Mouse (Mus musculus) neural tube, embryonic 13.5 days (tissue): ENCODE measurements around the gene Ifitm2. TPM values are rescaled to one million over a fixed set of nuclear protein-coding genes. Genes with fewer than 3 reads are reported as not detected.

Experiments used
- ATAC-seq: fragments of 200-750 bp; cut with Nextera tagmentation; 2 replicates; pipeline ENCODE4 v1.8.0; 2017; ENCODE audit warnings: low read depth, mild to moderate bottlenecking, moderate TSS enrichment, moderate library complexity
- H3K27ac ChIP-seq: fragments of 300-500 bp; sonication (generic); replicated peaks from 2 replicates; pipeline ENCODE4 v1.5.1; 2015; ENCODE audit warnings: moderate library complexity, mild to moderate bottlenecking, inconsistent platforms
- H3K27me3 ChIP-seq: fragments of 300-500 bp; sonication (generic); 2 replicates; pipeline ENCODE4 v1.6.1; 2015; ENCODE audit warnings: mild to moderate bottlenecking, inconsistent platforms
- H3K36me3 ChIP-seq: fragments of 300-500 bp; sonication (generic); 2 replicates; pipeline ENCODE4 v1.6.1; 2015; ENCODE audit warnings: mild to moderate bottlenecking, inconsistent platforms
- H3K4me1 ChIP-seq: fragments of 300-500 bp; sonication (generic); replicated peaks from 2 replicates; pipeline ENCODE4 v1.6.1; 2015; ENCODE audit warnings: inconsistent platforms
- H3K4me2 ChIP-seq: fragments of 300-500 bp; sonication (generic); 2 replicates; pipeline ENCODE4 v1.6.1; 2015; ENCODE audit warnings: inconsistent platforms, mild to moderate bottlenecking, moderate library complexity
- H3K4me3 ChIP-seq: fragments of 300-500 bp; sonication (generic); 2 replicates; pipeline ENCODE4 v1.5.1; 2015; ENCODE audit warnings: mild to moderate bottlenecking, inconsistent platforms
- H3K9ac ChIP-seq: fragments of 300-500 bp; sonication (generic); 2 replicates; pipeline ENCODE4 v1.6.1; 2015; ENCODE audit warnings: moderate library complexity, mild to moderate bottlenecking, inconsistent platforms
- H3K9me3 ChIP-seq: fragments of 300-500 bp; sonication (generic); 2 replicates; pipeline ENCODE4 v1.6.1; 2016; ENCODE audit warnings: inconsistent platforms
- WGBS: fragments of 180-500 bp; shearing (Covaris S2); methylation state at CpG from one replicate; pipeline ENCODE4 v1.1.7; 2015; 5-methylcytosine and 5-hydroxymethylcytosine counted together
- polyA plus RNA-seq: library from polyadenylated mRNA; unstranded; fragments of >200 nt; fragmentation: Nextera tagmentation; extraction: Ambion mirVana; gene quantifications from 2 replicates; pipeline ENCODE4 v1.2.1, GENCODE M21; 2015

Ifitm2 gene
- polyA plus RNA-seq, 1 experiment from 2014 or later, result 271 TPM

DNA sequence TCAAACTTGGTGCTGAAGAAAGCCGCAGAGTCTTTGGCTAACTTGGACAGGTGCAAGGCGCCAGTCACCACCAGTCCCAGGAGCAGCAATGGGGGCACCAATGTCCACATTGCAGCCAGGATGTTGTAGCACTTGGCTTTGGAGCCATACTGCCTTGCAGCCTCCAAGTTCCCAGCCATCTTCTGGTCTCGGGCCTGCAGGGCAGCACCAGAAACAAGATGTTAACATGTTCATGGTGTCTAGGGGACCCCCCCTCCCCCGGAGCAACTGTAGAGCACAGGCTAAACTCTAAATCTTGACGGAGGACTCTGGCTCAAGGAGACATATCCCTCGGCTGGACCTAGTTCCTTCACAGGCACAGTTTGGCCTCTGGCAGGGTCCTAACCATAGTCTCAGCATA is 6.5 kb downstream of the Ifitm2 start:
- H3K27ac ChIP-seq, result no peak overlapping the region
- no peak overlapping the region for H3K9ac ChIP-seq
- no peak for ATAC-seq
- H3K4me2 ChIP-seq, result no peak overlapping the region
- 90% methylated on average over 6 of the region's 6 CpGs for WGBS
- peaks cover 25% of the 10 kb centered on the region for H3K4me1 ChIP-seq
- H3K36me3 ChIP-seq, result no peaks in the 10 kb centered on the region
- no peaks in the 10 kb centered on the region for H3K9me3 ChIP-seq
- H3K4me3 ChIP-seq, result no peak overlapping the region
- H3K27me3 ChIP-seq, result no peaks in the 10 kb centered on the region

DNA sequence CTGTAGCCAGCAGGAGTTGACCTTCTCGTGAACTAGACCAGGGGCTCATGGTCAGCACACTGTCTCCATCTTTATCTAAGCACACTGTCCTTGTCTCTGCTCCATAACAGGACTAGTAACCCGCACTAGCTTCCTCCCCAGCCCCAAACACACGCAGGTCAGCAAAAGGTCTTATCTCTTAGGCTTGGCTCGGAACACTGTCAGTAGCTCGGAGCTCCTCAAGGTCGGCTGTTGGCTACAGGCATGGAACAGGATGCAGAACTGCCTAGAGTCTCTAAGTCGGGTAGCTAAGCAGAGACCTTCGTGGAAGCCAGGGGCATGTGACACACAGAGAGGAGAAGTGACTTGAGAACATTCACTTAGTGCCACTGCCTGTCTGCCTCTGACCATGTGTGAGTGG is 7.6 kb downstream of the Ifitm2 start:
- no peaks in the 10 kb centered on the region for H3K9me3 ChIP-seq
- no peak overlapping the region for H3K4me3 ChIP-seq
- H3K9ac ChIP-seq, result no peak overlapping the region
- H3K36me3 ChIP-seq, result no peaks in the 10 kb centered on the region
- H3K4me1 ChIP-seq, result peaks cover 18% of the 10 kb centered on the region
- ATAC-seq, result no peak
- no peaks in the 10 kb centered on the region for H3K27me3 ChIP-seq
- H3K27ac ChIP-seq, result no peak overlapping the region
- 94% methylated on average over 8 of the region's 8 CpGs for WGBS
- H3K4me2 ChIP-seq, result no peak overlapping the region

DNA sequence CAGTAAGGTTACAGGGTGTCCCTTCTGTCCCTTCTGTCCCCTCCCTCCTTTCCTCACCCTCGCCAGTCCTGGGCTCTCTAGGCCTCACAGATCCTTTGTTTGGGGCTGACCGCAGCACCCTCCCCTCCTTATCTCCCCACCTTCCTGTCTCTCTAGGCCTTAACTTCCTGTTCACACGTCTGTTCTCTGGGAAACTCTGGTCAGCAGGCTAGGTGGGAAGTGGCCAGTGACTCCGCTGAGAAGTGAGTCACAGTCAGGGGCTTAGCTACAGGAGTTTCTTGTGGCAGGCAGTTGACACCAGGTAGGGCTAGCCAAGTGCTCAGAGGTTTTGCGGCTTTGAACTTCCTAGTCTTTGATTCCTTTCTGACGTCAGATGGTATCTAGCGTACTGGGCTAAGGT is 8.8 kb downstream of the Ifitm2 start:
- Histone ChIP-seq H3K27me3 (0 out of 2 replicates have a peak, but pooled peaks cover 4% of the 10 kb centered on the region), H3K27ac (no peak overlapping the region), H3K4me1 (peaks cover 24% of the 10 kb centered on the region), H3K4me3 (no peak overlapping the region), H3K9me3 (no peaks in the 10 kb centered on the region), H3K4me2 (no peak overlapping the region), H3K9ac (no peak overlapping the region), H3K36me3 (no peaks in the 10 kb centered on the region)
- ATAC-seq, result no peak
- 72% methylated on average over 7 of the region's 7 CpGs for WGBS

DNA sequence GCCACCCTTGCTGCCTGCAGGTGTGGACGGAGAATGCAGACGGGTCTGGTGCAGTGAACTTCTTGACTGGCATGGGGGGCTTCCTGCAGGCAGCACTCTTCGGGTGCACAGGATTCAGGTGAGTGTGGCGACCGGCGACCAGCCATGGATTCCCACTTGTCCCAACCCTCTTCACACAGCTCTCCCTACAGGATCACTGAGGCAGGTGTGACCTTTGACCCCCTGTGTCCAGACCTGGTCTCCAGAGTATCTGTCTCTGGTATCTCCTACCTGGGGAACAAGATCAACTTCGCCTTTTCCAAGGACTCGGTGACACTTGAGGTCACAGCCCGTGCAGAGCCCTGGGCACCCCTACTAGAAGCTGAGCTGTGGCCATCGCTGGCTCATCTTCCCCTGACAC is 9.5 kb downstream of the Ifitm2 start:
- no peak overlapping the region for H3K9ac ChIP-seq
- no peak overlapping the region for H3K4me2 ChIP-seq
- ATAC-seq, result no peak
- peaks cover 26% of the 10 kb centered on the region for H3K4me1 ChIP-seq
- 0 out of 2 replicates have a peak, but pooled peaks cover 4% of the 10 kb centered on the region for H3K27me3 ChIP-seq
- H3K27ac ChIP-seq, result no peak overlapping the region
- H3K9me3 ChIP-seq, result no peaks in the 10 kb centered on the region
- H3K4me3 ChIP-seq, result no peak overlapping the region
- 94% methylated on average over 10 of the region's 10 CpGs for WGBS
- H3K36me3 ChIP-seq, result no peaks in the 10 kb centered on the region

DNA sequence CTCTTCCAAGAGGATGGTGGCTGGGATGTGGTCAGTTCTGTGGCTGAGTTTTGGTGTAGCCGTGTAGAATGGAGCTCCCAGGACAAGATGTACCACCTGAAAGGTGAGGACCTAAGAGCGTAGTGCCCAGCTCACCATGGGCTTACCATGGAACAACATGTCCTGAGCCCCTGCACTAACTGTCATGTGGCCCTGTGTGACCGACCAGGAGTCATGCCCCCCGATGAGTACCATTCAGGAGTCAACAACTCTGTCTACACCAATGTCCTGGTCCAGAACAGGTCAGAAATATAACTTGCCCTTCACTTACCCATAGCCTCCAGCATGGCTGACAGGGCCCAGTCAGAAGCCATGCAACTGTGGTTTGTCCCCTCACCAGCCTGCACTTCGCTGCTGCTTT is 10.5 kb downstream of the Ifitm2 start:
- H3K27ac ChIP-seq, result no peak overlapping the region
- WGBS, result 94% methylated on average over 5 of the region's 5 CpGs
- peaks cover 20% of the 10 kb centered on the region for H3K4me1 ChIP-seq
- no peaks in the 10 kb centered on the region for H3K36me3 ChIP-seq
- H3K4me2 ChIP-seq, result no peak overlapping the region
- no peaks in the 10 kb centered on the region for H3K9me3 ChIP-seq
- no peak overlapping the region for H3K9ac ChIP-seq
- H3K4me3 ChIP-seq, result no peak overlapping the region
- no peak for ATAC-seq
- 0 out of 2 replicates have a peak, but pooled peaks cover 4% of the 10 kb centered on the region for H3K27me3 ChIP-seq

DNA sequence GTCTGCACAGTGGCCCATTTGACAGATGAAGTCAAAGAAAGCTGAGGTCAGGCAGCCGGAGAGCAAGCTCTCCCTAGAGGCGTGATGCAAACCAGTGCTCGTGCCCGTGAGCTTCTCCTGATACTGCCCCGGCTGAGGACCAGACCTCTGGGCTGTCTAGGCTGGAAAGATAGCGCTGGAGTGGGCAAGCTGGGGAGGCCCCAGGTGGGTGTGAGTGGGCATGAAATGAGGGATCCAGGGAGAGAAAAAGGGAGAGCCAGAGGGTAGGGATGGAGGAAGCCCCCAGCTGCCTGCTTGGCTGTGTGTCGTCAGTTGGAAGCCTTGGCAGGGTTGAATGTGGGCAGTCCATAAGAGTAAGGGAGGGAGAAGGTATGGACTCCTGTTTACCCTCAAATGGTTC is 11.6 kb downstream of the Ifitm2 start:
- H3K27me3 ChIP-seq, result 0 out of 2 replicates have a peak, but pooled peaks cover 4% of the 10 kb centered on the region
- H3K4me1 ChIP-seq, result peaks cover 28% of the 10 kb centered on the region
- no peak overlapping the region for H3K9ac ChIP-seq
- no peak overlapping the region for H3K4me2 ChIP-seq
- no peak for ATAC-seq
- WGBS, result 89% methylated on average over 7 of the region's 7 CpGs
- no peaks in the 10 kb centered on the region for H3K36me3 ChIP-seq
- H3K27ac ChIP-seq, result no peak overlapping the region
- H3K4me3 ChIP-seq, result no peak overlapping the region
- no peaks in the 10 kb centered on the region for H3K9me3 ChIP-seq

DNA sequence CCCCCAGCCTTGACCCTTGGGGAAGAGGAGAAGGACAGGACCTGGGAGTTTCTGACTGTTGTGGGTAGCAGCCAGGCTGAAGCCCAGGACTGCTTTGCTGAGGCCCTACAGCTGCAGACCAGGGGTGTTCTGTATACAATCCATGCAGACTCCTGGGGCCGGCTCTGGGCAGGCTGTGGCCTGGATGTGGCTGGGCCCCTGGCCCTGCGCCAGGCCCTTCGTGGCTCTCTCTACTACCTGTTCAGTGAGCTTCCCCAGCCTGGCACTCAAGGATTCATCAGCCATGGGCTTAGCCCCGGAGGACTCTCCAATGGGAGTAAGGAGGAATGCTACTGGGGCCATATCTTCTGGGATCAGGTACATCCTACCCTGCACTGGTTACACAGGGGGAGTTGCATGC is 12.4 kb downstream of the Ifitm2 start:
- H3K9me3 ChIP-seq, result no peaks in the 10 kb centered on the region
- H3K36me3 ChIP-seq, result no peaks in the 10 kb centered on the region
- H3K9ac ChIP-seq, result no peak overlapping the region
- 0 out of 2 replicates have a peak, but pooled peaks cover 4% of the 10 kb centered on the region for H3K27me3 ChIP-seq
- no peak for ATAC-seq
- WGBS, result 90% methylated on average over 4 of the region's 4 CpGs
- peaks cover 30% of the 10 kb centered on the region for H3K4me1 ChIP-seq
- H3K4me2 ChIP-seq, result no peak overlapping the region
- H3K27ac ChIP-seq, result no peak overlapping the region
- no peak overlapping the region for H3K4me3 ChIP-seq

DNA sequence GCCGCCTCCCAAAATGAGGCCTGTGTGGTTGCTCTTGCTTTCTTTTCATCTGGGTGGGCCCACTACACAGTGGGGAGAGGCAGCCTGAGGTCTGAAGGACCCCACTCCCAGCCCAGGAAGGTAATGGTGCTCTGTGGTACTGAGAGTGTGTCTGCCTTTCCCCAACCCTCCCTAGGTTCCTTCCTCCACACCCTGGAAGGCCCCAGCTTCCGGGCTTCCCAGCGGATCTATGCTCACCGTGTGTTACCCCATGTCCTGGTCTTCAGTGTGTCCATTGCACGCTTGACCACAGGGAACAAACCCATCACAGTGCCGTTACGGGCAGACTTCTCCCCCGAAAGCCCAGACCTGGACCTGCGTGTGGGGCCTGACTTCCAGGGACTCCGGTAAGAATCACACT is 13.0 kb downstream of the Ifitm2 start:
- Histone ChIP-seq H3K36me3 (no peaks in the 10 kb centered on the region), H3K27me3 (0 out of 2 replicates have a peak, but pooled peaks cover 4% of the 10 kb centered on the region), H3K4me1 (peaks cover 30% of the 10 kb centered on the region), H3K9ac (no peak overlapping the region), H3K27ac (no peak overlapping the region), H3K9me3 (no peaks in the 10 kb centered on the region), H3K4me3 (no peak overlapping the region), H3K4me2 (peak overlapping the region; percentile 54; the same call in 1 of the 2 replicates)
- WGBS, result 92% methylated on average over 10 of the region's 10 CpGs
- ATAC-seq, result no peak

DNA sequence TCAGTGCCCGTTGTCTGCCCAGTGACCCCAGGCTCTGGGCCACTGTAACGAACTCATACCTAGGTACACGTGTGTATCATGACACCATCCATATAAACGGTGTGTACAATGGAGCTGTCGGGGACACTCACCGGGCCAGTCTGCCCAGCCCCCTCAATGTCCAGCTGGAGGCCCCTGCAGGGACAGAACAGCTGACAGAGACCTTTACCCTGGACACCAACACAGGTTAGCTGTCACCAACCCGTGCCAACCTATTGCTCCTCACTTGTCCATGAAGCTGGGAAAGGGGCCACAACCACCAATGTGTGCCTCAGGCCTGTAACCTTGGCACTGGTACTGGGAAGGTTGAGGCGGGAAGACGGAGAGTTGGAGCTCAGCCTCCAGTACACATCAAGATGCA is 13.4 kb downstream of the Ifitm2 start:
- Histone ChIP-seq H3K27me3 (0 out of 2 replicates have a peak, but pooled peaks cover 4% of the 10 kb centered on the region), H3K4me3 (peak overlapping the region; percentile 40), H3K4me2 (peak overlapping the region; percentile 54), H3K36me3 (no peaks in the 10 kb centered on the region), H3K27ac (no peak overlapping the region; the same call in 1 of the 2 replicates), H3K9me3 (no peaks in the 10 kb centered on the region), H3K4me1 (peaks cover 30% of the 10 kb centered on the region), H3K9ac (peak overlapping the region; percentile 71)
- ATAC-seq, result no peak
- WGBS, result 62% methylated on average over 9 of the region's 9 CpGs

DNA sequence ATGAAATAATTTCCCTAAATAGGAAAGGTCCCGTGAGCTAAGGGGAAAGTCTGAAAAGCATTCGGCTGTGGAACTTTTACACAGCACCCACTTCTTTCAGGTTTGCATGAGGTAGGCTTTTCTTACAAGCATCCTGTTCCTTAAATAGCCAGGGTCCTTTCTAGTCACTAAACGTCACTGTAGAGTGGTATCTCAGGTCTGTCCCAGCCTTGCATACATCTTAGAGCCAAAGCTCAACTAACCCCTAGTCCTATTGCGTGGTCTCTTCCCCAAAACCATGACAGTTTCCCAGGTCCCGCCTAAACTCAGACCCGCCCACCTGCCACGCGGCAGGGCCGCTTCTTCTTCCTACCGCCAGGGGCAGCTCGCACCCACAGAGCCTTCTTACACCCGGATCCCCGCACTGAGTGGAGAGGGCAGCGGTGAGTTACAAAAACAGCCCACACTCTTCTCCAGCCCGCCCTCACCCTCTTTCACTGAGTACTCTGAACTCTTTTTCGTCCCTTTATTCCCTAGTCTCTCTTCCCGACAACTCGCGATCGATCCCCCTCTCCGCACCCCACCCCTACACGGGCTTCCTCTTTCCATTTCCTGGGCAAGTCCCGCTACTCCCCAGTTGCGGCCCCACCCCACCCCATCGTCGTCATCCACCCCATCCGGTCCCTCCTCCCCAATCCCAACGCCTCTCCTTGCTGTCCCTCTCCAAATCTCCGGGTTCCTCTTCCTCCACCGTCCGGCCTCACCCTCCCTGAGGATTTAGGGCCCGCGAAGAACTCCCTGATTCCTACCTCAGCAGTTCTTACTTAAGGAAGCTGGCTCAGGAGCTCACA is 14.3 kb downstream of the Ifitm2 start, which contains the start of gene Pgghg:
Pgghg (plus strand) TSS at position 170 of the 830 bp plus-strand sequence.
- H3K9me3 ChIP-seq, result no peaks in the 10 kb centered on the region
- ATAC-seq, result peak; percentile 80
- H3K27me3 ChIP-seq, result 0 out of 2 replicates have a peak, but pooled peaks cover 8% of the 10 kb centered on the region
- peaks cover 30% of the 10 kb centered on the region for H3K4me1 ChIP-seq
- H3K4me3 ChIP-seq, result peak within 1 kb of the TSS; percentile 40
- H3K36me3 ChIP-seq, result no peaks in the 10 kb centered on the region
- peak within 1 kb of the TSS; percentile 54 for H3K4me2 ChIP-seq
- peak within 1 kb of the TSS; percentile 67 for H3K27ac ChIP-seq
- peak within 1 kb of the TSS; percentile 71 for H3K9ac ChIP-seq
- WGBS, result 4% methylated on average over 33 of the region's 33 CpGs

DNA sequence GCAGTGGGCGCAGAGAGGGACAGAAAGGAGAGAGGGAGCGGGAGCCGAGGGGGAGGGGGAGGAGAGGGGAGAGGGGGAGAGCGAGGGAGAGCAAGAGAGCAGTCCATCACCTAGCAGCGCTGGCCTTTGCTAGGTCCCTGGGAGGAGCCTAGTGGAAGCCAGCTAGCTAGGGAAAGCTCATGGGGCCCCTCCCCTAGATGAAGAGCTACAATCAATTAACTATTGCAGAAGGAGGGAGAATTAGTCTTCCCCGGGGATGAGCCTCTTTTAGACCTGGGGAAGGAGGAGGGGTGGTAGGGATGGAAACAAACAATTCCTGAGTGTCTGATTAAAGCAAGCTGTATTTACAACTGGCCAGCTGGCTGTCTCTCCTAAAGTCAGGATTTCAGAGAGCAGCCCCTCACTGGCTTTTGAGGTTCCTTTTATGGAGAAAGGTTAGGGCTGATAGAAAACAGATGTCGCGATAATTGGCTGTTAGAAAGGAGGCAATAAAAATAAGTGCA is 16.1 kb downstream of the Ifitm2 start:
- Histone ChIP-seq H3K9ac (peak overlapping the region; percentile 17; the same call in 1 of the 2 replicates), H3K4me3 (no peak overlapping the region), H3K4me1 (peaks cover 30% of the 10 kb centered on the region), H3K9me3 (no peaks in the 10 kb centered on the region), H3K36me3 (no peaks in the 10 kb centered on the region), H3K27ac (peak overlapping the region; percentile 42), H3K27me3 (0 out of 2 replicates have a peak, but pooled peaks cover 11% of the 10 kb centered on the region), H3K4me2 (peak overlapping the region; percentile 24)
- 1% methylated on average over 8 of the region's 8 CpGs for WGBS
- peak; percentile 60 for ATAC-seq

DNA sequence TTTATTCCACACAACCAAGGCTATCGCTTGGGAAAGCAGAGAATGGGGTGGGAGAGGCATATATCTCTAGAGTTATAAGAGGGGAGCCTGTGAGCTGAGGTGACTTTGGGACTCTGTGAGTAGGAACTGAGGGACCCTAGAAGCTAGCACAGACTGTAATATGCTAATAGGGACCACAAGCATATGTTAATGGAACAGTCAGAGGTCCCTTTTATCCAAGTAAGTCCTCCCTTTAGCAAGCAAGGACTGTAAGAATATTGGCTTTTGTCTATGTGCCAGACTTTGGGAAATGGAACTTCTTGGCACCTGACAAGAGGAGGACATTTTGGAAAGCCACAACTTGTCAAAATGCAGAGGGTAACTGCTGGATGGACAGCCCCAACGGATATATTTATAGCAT is 16.9 kb downstream of the Ifitm2 start:
- H3K36me3 ChIP-seq, result no peaks in the 10 kb centered on the region
- no peak for ATAC-seq
- 0 out of 2 replicates have a peak, but pooled peaks cover 11% of the 10 kb centered on the region for H3K27me3 ChIP-seq
- H3K27ac ChIP-seq, result no peak overlapping the region
- H3K4me3 ChIP-seq, result no peak overlapping the region
- no peaks in the 10 kb centered on the region for H3K9me3 ChIP-seq
- no peak overlapping the region for H3K4me2 ChIP-seq
- no peak overlapping the region for H3K9ac ChIP-seq
- WGBS, result 28% methylated on average over 2 of the region's 2 CpGs
- peaks cover 30% of the 10 kb centered on the region for H3K4me1 ChIP-seq
